Mouse (Mus musculus) cerebellum, postnatal 4 days (tissue): ENCODE data around the gene Tubg2.
A peak's percentile ranks its signal among the peaks of the same experiment; 100 is the strongest.

Experiments used
- DNase-seq, 2 experiments: peaks; one replicate each; pipeline ENCODE4 v3.0.0; 2022; ENCODE audit warnings: low spot score in 2 of 2, mixed read lengths in 1 of 2

Gene Tubg2

DNA sequence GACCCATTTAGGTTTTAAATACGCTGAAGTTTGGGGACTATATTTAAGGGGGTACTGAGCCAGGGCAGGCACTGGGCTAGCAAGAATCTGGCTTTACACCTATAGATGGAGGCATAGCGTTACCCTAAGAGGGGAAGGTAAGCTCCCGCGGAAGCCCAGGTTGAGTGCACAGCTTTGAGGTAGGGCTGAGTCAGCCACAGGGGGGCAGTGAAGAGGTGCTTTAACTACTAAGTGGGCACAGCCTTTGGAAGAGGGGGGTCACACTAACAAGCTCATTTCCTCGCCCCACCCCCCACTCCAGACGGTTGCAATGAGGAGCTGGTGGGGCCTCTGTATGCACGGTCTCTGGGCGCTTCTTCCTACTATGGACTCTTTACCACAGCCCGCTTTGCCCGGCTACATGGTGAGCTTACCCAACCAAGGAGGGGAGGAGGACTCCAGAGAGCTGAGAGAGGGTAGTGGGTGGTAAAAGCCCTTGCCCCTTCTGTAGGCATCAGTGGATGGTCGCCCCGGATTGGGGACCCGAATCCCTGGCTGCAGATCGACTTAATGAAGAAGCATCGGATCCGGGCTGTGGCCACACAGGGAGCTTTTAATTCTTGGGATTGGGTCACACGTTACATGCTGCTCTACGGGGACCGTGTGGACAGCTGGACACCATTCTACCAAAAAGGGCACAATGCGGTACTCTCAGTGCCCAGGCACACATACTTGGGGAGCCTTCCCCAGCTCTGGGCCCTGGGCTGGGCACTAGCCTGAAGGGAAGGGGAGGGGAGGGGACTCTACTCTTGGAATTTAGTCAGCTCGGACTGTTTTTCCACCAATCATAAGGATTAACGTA is 21.4 kb downstream of the Tubg2 start:
- peak in 1 of 2 experiments; percentile 80 for DNase-seq

DNA sequence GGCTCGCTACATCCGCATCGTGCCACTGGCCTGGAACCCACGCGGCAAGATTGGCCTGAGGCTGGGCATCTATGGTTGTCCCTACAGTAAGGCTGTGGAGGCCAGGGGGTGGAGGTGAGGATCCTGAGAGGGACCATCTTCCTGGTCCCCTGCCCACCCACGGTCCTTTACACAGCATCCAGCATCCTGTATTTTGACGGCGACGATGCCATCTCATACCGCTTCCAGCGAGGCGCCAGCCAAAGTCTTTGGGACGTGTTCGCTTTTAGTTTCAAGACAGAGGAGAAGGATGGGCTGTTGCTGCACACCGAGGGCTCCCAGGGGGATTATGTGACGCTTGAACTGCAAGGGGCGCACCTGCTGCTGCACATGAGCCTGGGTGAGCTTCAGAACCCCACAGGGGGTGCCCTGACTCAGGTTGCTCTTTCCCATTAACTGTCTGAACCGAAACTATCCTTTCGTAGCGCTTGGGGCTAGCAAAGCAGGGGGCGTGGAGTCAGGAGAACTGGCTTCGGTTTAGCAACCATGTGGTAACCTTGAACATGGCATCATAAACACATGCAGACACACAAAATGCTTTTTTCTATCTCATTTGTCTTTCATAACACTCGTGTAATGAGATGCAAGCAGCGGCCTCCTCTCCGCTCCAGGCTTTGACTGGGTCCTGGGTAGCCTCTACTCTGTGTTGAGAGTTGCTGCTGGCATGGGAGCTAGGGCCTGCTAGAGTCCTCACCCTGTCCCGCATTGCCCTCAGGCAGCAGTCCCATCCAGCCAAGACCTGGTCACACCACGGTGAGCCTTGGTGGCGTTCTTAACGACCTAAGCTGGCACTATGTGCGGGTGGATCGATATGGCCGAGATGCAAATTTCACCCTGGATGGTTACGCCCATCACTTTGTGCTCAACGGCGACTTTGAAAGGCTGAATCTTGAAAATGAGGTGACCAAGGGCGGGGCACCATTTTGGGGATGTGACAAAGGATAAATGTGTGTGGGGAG is 22.7 kb downstream of the Tubg2 start:
- no peak for DNase-seq

DNA sequence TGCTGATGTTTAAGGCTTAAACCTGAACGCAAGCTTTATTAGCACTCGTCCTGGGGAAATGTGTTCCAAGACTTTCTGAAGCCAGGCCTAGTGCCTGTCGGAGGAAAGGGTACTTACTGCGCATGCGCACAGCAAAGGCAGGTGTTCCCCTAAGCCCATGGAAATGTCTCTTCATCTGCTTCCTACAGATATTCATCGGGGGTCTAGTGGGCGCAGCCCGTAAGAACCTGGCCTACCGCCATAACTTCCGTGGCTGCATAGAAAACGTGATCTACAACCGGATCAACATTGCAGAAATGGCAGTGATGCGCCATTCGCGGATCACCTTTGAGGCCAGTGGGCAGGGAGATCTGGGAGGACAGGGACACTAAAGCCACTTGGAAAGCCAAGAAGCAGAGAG is 23.6 kb downstream of the Tubg2 start:
- DNase-seq, result no peak

DNA sequence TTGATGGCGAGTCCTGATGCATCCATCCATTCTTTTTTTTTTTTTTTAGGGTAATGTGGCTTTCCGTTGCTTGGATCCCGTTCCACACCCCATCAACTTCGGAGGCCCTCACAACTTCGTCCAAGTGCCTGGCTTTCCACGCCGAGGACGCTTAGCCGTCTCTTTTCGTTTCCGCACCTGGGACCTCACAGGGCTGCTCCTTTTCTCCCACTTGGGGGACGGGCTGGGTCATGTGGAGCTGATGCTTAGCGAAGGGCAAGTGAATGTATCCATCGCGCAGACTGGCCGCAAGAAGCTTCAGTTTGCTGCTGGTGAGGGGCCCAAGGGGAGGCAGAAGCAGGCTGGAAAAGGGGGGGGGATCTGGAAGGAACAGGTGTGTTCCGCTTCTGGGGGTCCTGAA is 24.6 kb downstream of the Tubg2 start:
- no peak for DNase-seq

DNA sequence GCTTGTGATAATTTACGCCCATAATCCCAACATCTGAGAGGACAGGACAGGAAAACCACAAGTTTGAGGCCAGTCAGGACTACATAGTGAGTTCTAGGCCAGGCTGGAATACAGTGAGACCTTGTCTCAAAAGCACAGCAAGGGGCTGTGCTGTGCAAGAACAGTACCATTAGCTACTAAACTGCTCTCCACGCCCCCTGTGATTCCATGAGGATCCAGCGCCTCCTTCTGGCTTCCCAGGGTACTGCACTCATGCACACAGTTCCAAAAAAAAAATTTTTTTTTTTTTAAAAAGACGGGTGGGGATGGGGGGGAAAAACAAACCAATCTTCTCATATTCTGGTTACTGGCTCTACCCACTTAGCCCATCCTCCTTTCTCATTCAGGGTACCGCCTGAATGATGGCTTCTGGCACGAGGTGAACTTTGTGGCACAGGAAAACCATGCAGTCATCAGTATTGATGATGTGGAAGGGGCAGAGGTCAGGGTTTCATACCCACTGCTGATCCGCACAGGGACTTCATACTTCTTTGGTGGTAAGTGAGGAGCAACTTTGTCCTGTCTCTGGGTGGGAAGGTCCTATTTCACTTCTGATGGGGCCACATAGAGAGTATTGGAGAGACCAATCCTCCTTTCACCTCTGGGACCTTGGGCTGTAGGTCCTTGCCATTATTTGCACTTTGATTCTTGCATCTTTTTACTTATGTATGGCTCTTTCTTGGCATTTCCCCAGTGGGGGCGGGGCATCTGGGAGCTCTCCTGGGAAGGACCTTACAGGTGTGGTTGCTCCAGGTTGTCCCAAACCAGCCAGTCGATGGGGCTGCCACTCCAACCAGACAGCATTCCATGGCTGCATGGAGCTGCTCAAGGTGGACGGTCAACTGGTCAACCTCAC is 25.4 kb downstream of the Tubg2 start:
- peak; percentile 62 to 76 for DNase-seq

DNA sequence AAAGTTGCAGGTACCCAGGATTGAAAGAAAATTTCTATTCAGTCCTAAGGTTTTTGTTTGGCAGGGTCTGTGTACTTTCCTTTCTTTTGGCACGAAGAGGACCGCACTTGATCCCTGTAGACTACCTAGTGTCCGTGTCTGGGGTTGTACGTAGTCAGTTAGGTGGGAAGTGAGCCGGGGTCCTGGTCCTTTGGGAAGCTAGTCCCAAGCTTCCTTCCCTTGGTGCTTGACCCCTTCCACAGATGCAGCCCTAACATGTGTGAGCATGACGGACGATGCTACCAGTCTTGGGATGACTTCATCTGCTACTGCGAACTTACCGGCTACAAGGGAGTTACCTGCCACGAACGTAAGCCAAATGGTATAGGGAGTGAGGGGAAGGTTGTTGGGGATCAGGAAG is 26.3 kb downstream of the Tubg2 start:
- no peak for DNase-seq

DNA sequence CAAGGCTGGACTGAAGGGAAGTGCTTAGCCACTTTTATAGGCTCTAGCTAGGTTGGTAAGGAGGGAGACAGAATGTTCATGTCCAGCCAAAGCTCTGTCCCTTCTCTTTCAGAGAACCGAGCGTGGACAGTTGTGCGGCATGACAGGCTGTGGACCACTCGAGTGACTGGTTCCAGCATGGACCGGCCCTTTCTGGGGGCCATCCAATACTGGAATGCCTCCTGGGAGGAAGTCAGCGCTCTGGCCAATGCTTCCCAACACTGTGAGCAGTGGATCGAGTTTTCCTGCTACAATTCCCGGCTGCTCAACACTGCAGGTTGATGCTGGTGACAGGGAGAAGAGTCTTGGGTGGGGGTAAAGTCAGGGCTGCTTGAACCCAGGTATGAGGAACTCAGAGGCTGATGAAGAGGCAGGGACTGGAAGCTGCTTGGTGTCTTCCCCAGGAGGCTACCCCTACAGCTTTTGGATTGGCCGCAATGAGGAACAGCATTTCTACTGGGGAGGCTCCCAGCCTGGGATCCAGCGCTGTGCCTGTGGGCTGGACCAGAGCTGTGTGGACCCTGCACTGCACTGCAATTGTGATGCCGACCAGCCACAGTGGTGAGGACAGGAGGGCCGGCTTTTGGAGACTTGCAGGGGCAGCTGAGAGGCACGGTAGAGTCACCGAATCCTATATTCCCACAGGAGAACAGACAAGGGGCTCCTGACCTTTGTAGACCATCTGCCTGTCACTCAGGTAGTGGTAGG is 27.2 kb downstream of the Tubg2 start:
- no peak for DNase-seq

DNA sequence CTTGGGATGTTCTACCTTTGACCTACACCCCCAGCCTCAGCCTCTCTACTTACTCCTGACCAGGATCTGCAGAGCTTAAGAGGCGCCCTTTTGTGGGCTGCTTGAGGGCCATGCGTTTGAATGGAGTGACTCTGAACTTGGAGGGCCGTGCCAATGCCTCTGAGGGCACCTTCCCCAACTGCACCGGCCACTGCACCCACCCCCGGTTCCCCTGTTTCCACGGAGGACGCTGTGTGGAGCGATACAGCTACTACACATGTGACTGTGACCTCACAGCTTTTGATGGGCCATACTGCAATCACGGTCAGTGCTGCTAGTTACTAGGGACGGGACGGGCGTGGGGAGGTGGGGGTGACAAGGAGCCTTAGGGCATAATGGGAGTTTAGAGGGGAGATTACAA is 29.3 kb downstream of the Tubg2 start:
- no peak for DNase-seq

DNA sequence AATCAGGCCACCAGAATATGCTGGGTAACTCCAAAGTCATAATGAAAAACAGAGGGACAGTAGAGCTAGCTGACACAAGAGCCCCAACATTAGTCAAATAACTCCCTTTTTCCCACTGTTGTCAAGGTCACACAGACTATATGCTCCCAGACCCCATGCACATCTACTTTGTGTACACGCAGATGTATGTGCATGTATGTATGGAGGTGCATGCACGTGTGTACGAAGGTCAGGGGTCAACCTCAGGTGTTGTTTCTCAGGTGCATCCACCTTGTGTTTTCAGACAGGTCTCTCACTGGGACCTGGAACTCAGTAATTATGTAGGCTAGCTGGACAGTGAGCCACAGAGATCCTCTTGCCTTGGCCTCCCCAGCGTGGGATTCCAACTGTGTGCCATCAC is 29.7 kb downstream of the Tubg2 start:
- no peak for DNase-seq

DNA sequence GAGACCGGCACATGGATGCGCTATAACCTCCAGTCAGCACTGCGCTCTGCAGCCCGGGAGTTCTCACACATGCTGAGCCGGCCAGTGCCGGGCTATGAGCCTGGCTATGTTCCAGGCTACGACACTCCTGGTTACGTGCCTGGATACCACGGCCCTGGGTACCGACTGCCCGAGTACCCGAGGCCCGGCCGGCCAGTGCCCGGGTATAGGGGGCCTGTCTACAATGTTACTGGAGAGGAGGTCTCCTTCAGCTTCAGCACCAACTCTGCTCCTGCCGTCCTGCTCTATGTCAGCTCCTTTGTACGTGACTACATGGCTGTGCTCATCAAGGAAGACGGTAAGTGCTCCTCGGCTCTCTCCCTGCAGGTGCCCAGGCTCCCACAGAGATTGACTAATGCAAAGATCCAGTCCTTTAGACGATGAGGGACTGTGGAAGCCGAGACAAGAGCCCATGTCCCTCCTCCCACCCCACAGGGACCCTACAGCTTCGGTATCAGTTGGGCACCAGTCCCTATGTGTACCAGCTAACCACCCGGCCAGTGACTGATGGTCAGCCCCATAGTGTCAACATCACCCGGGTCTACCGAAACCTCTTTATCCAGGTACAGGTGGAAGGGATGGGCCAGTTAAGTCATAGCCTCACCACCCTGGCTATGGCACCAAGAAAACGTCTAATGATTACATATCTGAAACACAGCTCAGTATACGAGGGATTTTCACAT is 31.0 kb downstream of the Tubg2 start:
- DNase-seq, result no peak

DNA sequence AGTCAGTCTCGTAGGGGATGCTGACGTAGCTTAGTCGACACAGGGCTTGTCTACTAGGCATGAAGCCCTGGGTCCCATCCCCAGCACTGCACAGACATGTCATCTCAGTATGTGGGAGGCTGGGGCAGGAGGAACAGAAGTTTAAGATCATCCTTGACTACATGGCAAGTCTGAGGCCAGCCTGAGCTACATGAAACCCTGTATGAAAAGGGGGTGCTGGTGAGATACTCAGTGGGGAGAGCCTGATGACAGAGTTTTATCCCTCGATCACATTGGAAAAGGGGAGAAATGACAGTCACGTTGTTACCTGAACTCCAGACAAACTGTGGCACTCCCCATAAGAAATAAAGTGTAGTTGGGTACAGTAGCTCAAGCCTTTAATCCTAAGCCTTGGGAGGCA is 31.8 kb downstream of the Tubg2 start:
- DNase-seq, result no peak

DNA sequence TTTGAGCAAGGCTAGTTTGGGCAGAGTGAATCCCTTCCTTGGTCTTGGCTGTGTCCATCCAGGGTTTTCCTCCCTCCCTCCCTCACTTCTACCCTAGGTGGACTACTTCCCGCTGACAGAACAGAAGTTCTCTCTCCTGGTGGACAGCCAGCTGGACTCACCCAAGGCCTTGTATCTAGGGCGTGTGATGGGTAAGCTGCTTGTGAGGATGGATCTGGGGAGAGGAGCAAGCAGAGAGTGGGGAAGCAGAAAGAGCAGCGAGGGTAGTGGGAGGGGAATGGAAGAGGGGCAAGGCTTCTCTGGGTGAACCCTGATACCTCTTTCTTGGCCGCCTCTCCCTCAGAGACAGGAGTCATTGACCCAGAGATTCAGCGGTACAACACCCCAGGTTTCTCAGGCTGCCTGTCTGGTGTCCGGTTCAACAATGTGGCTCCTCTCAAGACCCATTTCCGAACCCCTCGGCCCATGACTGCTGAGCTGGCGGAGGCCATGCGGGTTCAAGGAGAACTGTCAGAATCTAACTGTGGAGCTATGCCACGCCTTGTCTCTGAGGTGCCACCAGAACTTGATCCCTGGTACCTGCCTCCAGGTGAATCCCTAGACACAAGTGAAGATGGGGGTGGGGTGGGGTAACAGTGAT is 32.6 kb downstream of the Tubg2 start:
- DNase-seq, result no peak

DNA sequence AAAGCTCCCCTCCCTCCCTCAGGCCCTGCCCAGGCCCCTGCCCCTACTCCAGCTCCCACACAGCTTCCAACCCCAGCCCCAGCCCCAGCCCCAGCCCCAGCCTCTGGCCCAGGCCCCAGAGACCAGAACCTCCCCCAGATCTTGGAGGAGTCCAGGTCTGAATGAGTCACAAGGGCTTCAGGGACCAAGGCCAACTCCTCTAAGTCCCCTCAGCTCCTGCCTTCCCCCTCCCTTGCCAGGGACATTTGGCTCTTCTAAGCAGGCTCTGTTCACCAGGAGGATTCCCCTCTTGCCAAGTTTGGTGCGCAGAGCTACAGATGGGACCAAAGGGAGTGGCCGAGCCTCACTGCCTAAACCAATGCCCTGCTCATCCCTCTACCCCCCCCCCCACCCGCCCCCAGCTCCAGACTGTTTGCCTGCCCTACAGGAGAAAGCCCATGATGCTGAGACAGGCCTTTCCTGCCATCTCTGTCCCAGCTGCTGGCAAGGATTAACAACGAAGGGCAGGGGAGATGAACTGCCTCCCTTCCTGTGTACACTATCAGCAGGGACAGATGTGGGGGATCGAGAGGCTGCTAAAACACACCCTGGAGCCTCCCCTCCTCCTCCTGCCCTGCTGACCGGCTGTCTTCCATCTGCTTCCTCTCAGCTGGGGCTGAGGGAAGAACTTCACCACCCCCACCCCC is 33.9 kb downstream of the Tubg2 start:
- DNase-seq, result peak in 1 of 2 experiments; percentile 78

DNA sequence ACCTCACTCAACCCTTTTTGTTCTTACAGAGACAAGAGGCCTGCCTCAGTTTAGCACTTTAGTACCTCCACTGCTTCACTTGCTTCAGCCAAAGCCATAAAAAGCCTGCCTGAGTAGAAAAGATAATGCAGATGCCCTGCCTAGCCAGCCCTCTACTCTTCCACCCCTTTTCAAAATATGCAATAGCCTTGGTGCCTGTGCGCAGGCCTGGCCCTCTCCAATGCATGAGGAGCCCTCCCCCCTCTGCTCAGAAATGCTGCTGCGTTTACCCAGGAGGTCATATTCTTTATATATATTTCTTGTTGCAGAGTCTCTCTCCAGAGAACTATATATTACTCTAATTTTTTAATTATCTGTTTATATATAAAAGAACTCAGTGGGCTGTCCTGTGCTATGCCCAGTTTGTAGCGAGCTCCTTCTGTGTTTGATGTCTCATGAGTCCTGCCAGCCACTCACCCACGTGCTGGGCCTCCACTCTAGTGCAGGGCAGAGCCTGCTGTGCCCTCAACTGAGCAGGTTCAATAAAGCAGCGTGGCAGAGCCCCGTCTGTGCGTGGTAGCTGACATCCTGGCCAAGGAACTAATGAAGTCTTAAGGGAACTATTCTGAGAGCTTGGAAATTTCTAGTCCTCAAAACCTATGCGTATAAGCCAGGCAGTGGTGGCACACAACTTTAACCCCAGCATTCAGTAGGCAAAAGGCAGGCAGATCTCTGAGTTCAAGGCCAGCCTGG is 34.6 kb downstream of the Tubg2 start:
- DNase-seq, result no peak

DNA sequence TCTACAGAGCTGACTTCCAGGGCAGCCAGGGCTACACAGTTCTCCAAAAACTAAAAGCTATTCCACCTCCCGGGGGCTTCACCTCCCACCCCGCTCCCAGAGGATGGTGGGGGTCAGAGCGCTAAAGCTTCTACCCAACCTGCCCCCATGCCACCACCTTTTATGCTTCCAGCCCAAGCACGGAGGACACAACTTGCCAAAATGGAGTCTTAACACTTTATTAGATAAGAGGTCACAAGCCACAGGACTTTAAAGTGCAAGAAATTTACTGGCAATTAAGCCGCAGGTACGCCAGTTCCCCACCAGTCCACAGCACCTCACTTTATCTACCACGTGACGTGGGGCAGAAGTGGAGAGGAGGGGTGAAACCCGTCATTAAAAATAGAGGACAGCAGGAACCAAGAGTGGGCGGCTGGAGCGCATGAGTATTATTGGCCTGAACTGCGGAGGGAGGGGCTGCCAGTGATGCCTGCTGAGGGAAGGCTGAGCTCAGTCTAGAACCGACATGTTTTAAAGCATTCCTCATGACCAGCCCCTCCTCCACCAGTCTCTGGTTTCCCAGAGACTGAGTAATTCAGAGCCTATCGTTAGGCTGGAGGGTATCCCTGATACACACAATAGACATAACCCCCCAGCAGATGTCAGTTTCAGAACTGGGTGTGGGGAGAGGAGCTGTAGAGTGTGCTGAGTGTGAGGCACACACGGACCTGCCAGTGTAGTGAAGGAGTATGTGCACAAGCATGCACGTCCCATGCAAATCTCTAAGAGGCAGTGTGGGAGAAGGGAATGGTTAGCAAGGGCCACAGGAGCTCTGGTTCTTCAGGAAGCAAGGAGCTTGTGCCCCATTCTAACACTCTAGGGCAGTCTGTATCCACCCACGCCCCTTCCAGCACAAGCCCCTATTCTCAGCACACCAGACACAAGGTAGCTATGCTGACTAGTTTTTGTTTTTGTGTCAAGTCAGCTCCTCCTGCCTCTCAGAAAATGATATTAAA is 35.5 kb downstream of the Tubg2 start:
- DNase-seq, result no peak

DNA sequence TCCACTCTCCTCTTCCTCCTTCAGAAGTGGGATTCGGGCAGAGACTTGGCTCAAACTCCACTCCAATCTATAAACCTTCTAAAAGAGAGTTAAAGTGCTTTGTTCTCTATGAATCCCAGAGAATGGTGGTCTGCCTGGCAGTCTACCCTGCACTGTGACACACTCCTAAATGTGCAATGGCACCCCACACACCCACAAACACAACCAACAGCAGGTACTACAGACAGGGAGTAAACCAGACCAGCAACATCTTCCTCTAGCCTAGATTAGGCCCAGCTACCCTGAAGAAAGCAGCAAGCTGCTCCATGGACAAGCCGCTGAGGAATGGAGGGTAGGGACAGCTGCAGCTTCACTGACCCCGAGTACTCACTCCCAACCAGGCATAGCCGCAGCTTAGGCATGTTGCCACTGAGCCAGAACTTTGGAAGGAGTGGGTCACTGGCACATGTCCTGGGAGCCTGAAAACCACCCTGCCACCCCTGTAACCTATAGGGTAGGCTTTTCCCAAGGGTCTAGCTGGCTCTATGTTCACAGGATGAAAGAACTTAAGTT is 36.3 kb downstream of the Tubg2 start:
- no peak for DNase-seq

DNA sequence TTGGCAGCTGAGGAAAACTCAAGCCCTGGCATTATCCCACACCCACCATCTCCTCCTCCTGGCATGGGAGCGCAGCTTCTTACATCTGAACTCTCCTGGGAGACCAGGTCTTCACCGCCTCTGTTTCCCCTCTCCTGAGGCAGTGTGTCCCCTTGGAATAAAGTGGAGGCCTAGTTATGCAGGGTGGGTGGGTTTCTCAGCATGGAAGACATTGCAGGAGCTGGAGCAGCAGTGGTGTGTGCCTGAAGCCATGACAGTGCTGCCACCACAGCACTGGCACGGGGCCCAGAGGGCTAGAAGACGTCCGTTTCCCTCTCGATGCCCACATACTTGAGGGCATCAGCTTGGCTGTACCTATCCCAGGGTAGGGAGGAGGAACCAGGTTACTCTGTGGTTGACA is 36.9 kb downstream of the Tubg2 start:
- DNase-seq, result no peak
